ENCODE assay signal across 8 mouse cellular contexts in genomic region chr5:115158040-115158983, GRCm38 (mm10). TPM values are rescaled to one million over a fixed set of nuclear protein-coding genes. Genes with fewer than 3 reads are reported as not detected.
DNase-seq lines count a peak whose midpoint lies in the region; ATAC-seq and TF ChIP-seq lines count a peak whose summit lies in the region.

Gene Mlec (minus strand): TSS chr5:115158179.

- H3K9ac ChIP-seq in lung, postnatal 0 days (replicated peaks; ENCODE audit: low read depth), result peak within 1 kb of the TSS; percentile 71

- H3K27ac ChIP-seq in hindbrain, embryonic 10.5 days, result peak within 1 kb of the TSS; percentile 97
- peak within 1 kb of the TSS; percentile 95 for H3K27ac ChIP-seq in lung, postnatal 0 days (ENCODE audit: low read length)

- H3K27me3 ChIP-seq in hindbrain, embryonic 10.5 days (ENCODE audit: insufficient read depth, poor library complexity, severe bottlenecking), result no peaks in the 10 kb centered on the region
- no peaks in the 10 kb centered on the region for H3K27me3 ChIP-seq in lung, postnatal 0 days (replicated peaks; ENCODE audit: insufficient read depth, low read length)

- DNase-seq in MEL-GATA-1-ER (ENCODE audit: extremely low read depth, low read depth), result peak; percentile 90
- peak; percentile 99 for DNase-seq in cerebellum, adult 8-10 months
- DNase-seq in hindbrain, embryonic 10.5 days (ENCODE audit: low spot score), result peak; percentile 99
- DNase-seq in layer of hippocampus, adult 9-11 months, result peak; percentile 99
- DNase-seq in lung, postnatal 0 days (ENCODE audit: low spot score), result peak; percentile 99
- DNase-seq in ovary, postnatal 14 days (ENCODE audit: low spot score), result peak; percentile 97
- DNase-seq in thymus, postnatal 14 days, result peak; percentile 99

- peak within 1 kb of the TSS; percentile 87 for H3K4me3 ChIP-seq in hindbrain, embryonic 10.5 days
- H3K4me3 ChIP-seq in lung, postnatal 0 days (ENCODE audit: low read depth, low read length), result peak within 1 kb of the TSS; percentile 71

- peaks cover 69% of the 10 kb centered on the region for H3K4me1 ChIP-seq in hindbrain, embryonic 10.5 days (replicated peaks)
- peaks cover 24% of the 10 kb centered on the region; the same call in 1 of the 2 replicates for H3K4me1 ChIP-seq in lung, postnatal 0 days (ENCODE audit: insufficient read depth, low read depth, low read length)

- peak; percentile 30 for TF ChIP-seq CTCF in lung, postnatal 0 days (IDR thresholded peaks at IDR 0.05)

- H3K4me2 ChIP-seq in lung, postnatal 0 days (replicated peaks; ENCODE audit: low read depth, low read length), result peak within 1 kb of the TSS; percentile 94

- 1% methylated on average over 78 of the region's 78 CpGs for WGBS in hindbrain, embryonic 10.5 days
- 3% methylated on average over 68 of the region's 78 CpGs for WGBS in lung, postnatal 0 days

- peak; percentile 91 for ATAC-seq in frontal cortex, adult (ENCODE audit: low TSS enrichment)
- ATAC-seq in lung, postnatal 0 days, result peak; percentile 98

- no peaks in the 10 kb centered on the region for H3K9me3 ChIP-seq in hindbrain, embryonic 10.5 days
- H3K9me3 ChIP-seq in lung, postnatal 0 days (ENCODE audit: low read length), result no peaks in the 10 kb centered on the region

- peaks cover 8% of the 10 kb centered on the region; the same call in 1 of the 2 replicates for H3K36me3 ChIP-seq in hindbrain, embryonic 10.5 days
- H3K36me3 ChIP-seq in lung, postnatal 0 days (ENCODE audit: insufficient read depth, low read length), result no peaks in the 10 kb centered on the region

- peak; percentile 59; the same call in 1 of the 2 replicates for TF ChIP-seq EP300 in lung, postnatal 0 days (IDR thresholded peaks at IDR 0.05)

RNA-seq across cellular contexts. Expression of gene Mlec, which starts in this region (rescaled TPM):
- 59.5 and 71.1 TPM in 2 replicates for polyA plus RNA-seq in hindbrain, embryonic 10.5 days (2016; fragmentation: Nextera tagmentation; extraction: Ambion mirVana)
- polyA plus RNA-seq in lung, postnatal 0 days (2015; fragmentation: Nextera tagmentation; extraction: Ambion mirVana), result 15.0 and 17.5 TPM in 2 replicates

Comparison
In these comparisons a context has a peak if more than half of its experiments do, and no peak if none do; other contexts are left out.
1. Peak in every context shown above with its lines: DNase-seq, ATAC-seq, H3K4me3 ChIP-seq and H3K27ac ChIP-seq.